Mouse (Mus musculus): Measurements from ENCODE around the gene Tspan9.

GRCm38 (mm10) chr6:127916993-127917392 is 226.4 kb downstream of the Tspan9 start:
- TF ChIP-seq CTCF (IDR thresholded peaks at IDR 0.05; ENCODE audit: insufficient read depth, low read length), result no peak
- TF ChIP-seq POLR2A (IDR thresholded peaks at IDR 0.05; ENCODE audit: borderline replicate concordance, extremely low read depth, low read depth, low read length), result no peak
